Mouse (Mus musculus) telencephalon, adult 2 months (tissue): Measurements from ENCODE around the gene Ccn6.
A peak's percentile ranks its signal among the peaks of the same experiment; 100 is the strongest.

Experiments
- DNase-seq: peaks from one replicate; pipeline ENCODE4 v3.0.0-alpha.2; 2011; ENCODE audit warnings: low read depth, low spot score

The Ccn6 gene

GRCm38 (mm10) chr10:39161406-39161805, 2.2 kb downstream of the Ccn6 start:
- no peak for DNase-seq

GRCm38 (mm10) chr10:39158306-39158705, 5.3 kb downstream of the Ccn6 start:
- DNase-seq: no peak

- no peak for DNase-seq
These were observed 6.3 kb downstream of the Ccn6 start for GRCm38 (mm10) chr10:39157321-39157720.

GRCm38 (mm10) chr10:39156719-39157118, 6.9 kb downstream of the Ccn6 start:
- DNase-seq: no peak

GRCm38 (mm10) chr10:39142216-39142615, 21.4 kb downstream of the Ccn6 start:
- no peak for DNase-seq

- DNase-seq: no peak
These were observed 22.2 kb downstream of the Ccn6 start for GRCm38 (mm10) chr10:39141401-39141800.

GRCm38 (mm10) chr10:39140843-39141242, 22.8 kb downstream of the Ccn6 start:
- no peak for DNase-seq

GRCm38 (mm10) chr10:39138761-39139160, 24.8 kb downstream of the Ccn6 start:
- DNase-seq: no peak

GRCm38 (mm10) chr10:39137766-39138165, 25.8 kb downstream of the Ccn6 start:
- DNase-seq: no peak

- DNase-seq: peak; percentile 98
These were observed 29.9 kb downstream of the Ccn6 start, which contains the start of the genes Fam229b and Tube1 for GRCm38 (mm10) chr10:39133462-39134310. TSS of gene Fam229b (minus strand) at chr10:39133914. TSS of gene Tube1 (plus strand) at chr10:39133976.

GRCm38 (mm10) chr10:39121412-39121811, 42.2 kb downstream of the Ccn6 start:
- DNase-seq: no peak

- DNase-seq: no peak
These were observed 54.1 kb downstream of the Ccn6 start for GRCm38 (mm10) chr10:39109489-39109874.

GRCm38 (mm10) chr10:39108837-39109488, 54.6 kb downstream of the Ccn6 start:
- no peak for DNase-seq

- DNase-seq: no peak
These were observed 56.7 kb downstream of the Ccn6 start for GRCm38 (mm10) chr10:39106935-39107334.

GRCm38 (mm10) chr10:39106413-39106812, 57.2 kb downstream of the Ccn6 start:
- no peak for DNase-seq

- no peak for DNase-seq
These were observed 58.7 kb downstream of the Ccn6 start for GRCm38 (mm10) chr10:39104803-39105449.
